In the genomic region with DNA sequence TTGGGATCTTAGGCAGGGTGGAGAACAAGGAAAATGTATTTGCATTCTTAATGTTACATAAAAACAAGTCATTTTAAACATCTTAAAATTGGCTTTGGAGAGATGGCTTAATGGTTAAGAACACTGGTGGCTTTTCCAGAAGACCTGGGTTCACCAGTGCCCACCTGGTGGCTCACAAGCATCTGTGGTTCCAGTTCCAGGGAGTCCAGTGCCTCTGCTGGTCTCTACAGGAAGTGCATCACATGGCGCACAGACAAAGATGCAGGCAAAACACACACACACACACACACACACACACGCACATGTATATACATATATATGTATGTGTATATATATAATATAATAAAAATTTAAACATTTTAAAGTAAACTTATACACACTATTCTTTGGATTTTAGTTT, we compare ENCODE assay signal across 10 mouse cellular contexts. TPM values are rescaled to one million over a fixed set of nuclear protein-coding genes. Genes with fewer than 3 reads are reported as not detected.
DNase-seq lines count a peak whose midpoint lies in the region; ATAC-seq and TF ChIP-seq lines count a peak whose summit lies in the region.
"Had no signal": no experiment of that assay in that cellular context is flagged by ENCODE, and none has a peak within 500 bp of the region (broad histone marks: within the 10 kb centered on the region; RNA-seq: fewer than 3 reads in every experiment).

No protein-coding gene starts in this region.

- peak; percentile 35; the same call in 1 of the 2 replicates for TF ChIP-seq CTCF in kidney, postnatal 0 days (IDR thresholded peaks at IDR 0.05; ENCODE audit: low read depth)

- peaks cover 11% of the 10 kb centered on the region for H3K36me3 ChIP-seq in kidney, postnatal 0 days (ENCODE audit: insufficient read depth, low read length)
- peaks cover 13% of the 10 kb centered on the region for H3K36me3 ChIP-seq in heart, embryonic 11.5 days (ENCODE audit: control insufficient read depth, insufficient read depth, low read length)

- 96% methylated on average over 2 of the region's 2 CpGs for WGBS in kidney, postnatal 0 days
- WGBS in heart, embryonic 11.5 days (ENCODE audit: insufficient replicate concordance): 93% methylated on average over 2 of the region's 2 CpGs

- DNase-seq in kidney, postnatal 0 days (ENCODE audit: low spot score): no peak
- no peak for DNase-seq in kidney, adult 18-20 months
- DNase-seq in CD4-positive, CD25-positive, alpha-beta regulatory T cell, adult 2 months (ENCODE audit: low read depth, low spot score): peak; percentile 60
- DNase-seq in naive thymus-derived CD4-positive, alpha-beta T cell, adult 2 months (ENCODE audit: low read depth): peak; percentile 52
- no peak for DNase-seq in frontal cortex, postnatal 25 days (ENCODE audit: low spot score in 2 of 2)
- DNase-seq in layer of hippocampus, postnatal 14 days (ENCODE audit: low spot score in 2 of 2): no peak
- DNase-seq: layer of hippocampus, adult 9-11 months had no signal

- H3K9me3 ChIP-seq in kidney, postnatal 0 days (replicated peaks; ENCODE audit: low read length): no peaks in the 10 kb centered on the region
- H3K9me3 ChIP-seq in heart, embryonic 11.5 days (replicated peaks; ENCODE audit: control insufficient read depth, low read length): no peaks in the 10 kb centered on the region
- H3K9me3 ChIP-seq: hindbrain, embryonic 10.5 days had no signal

- H3K4me1 ChIP-seq in kidney, postnatal 0 days (replicated peaks; ENCODE audit: insufficient read depth, low read length): 0 out of 2 replicates have a peak, but pooled peaks cover 2% of the 10 kb centered on the region
- H3K4me1 ChIP-seq in heart, embryonic 11.5 days (ENCODE audit: control insufficient read depth, insufficient read depth, low read length): no peaks in the 10 kb centered on the region

- H3K4me2 ChIP-seq in kidney, postnatal 0 days (ENCODE audit: low read length): no peak overlapping the region
- no peak overlapping the region for H3K4me2 ChIP-seq in heart, embryonic 11.5 days

- no peak for ATAC-seq in kidney, postnatal 0 days (replicated peaks; ENCODE audit: low FRiP score, low read depth)
- ATAC-seq in activated CD4-positive, CD25-positive, alpha-beta regulatory T cell, adult 4 months: peak; percentile 46
- ATAC-seq in heart, embryonic 11.5 days (replicated peaks; ENCODE audit: insufficient number of reproducible peaks, low FRiP score, low TSS enrichment): no peak

- H3K27ac ChIP-seq in kidney, postnatal 0 days: no peak overlapping the region
- no peak overlapping the region for H3K27ac ChIP-seq in heart, embryonic 11.5 days (ENCODE audit: low read depth, low read length)
- H3K27ac ChIP-seq: hindbrain, embryonic 10.5 days had no signal

- no peaks in the 10 kb centered on the region for H3K27me3 ChIP-seq in kidney, postnatal 0 days (ENCODE audit: insufficient read depth, low read length)
- H3K27me3 ChIP-seq in heart, embryonic 11.5 days (ENCODE audit: control insufficient read depth, insufficient read depth, low read length): no peaks in the 10 kb centered on the region

- H3K9ac ChIP-seq in kidney, postnatal 0 days (ENCODE audit: low read depth, low read length): no peak overlapping the region
- H3K9ac ChIP-seq in heart, embryonic 11.5 days (ENCODE audit: low read depth, low read length): no peak overlapping the region

- H3K4me3 ChIP-seq in kidney, postnatal 0 days (replicated peaks; ENCODE audit: low read depth, low read length): no peak overlapping the region
- no peak overlapping the region for H3K4me3 ChIP-seq in heart, embryonic 11.5 days (ENCODE audit: low read depth, low read length)
- H3K4me3 ChIP-seq: hindbrain, embryonic 10.5 days had no signal

RNA-seq across cellular contexts. Expression of a gene that starts 5.0 kb away (rescaled TPM):
- polyA plus RNA-seq in kidney, postnatal 0 days (2015; fragmentation: Nextera tagmentation; extraction: Ambion mirVana): 0.45 and 0.66 TPM in 2 replicates
- polyA plus RNA-seq in activated CD4-positive, CD25-positive, alpha-beta regulatory T cell, adult 4 months (2017; shearing (Covaris generic)): under 1 TPM in 1 of 2 experiments, not detected in 1; 0.62 TPM
- 0.89 and 1.2 TPM in 2 replicates for polyA plus RNA-seq in heart, embryonic 11.5 days (2014; fragmentation: Nextera tagmentation; extraction: Ambion mirVana)
- total RNA-seq in layer of hippocampus, postnatal 14 days (2021): under 1 TPM; 0.26 to 0.48 TPM

RNA-seq across cellular contexts. Expression of a gene that starts 11.4 kb away (rescaled TPM):
- 15.9 and 17.4 TPM in 2 replicates for polyA plus RNA-seq in kidney, postnatal 0 days (2015; fragmentation: Nextera tagmentation; extraction: Ambion mirVana)
- 10 to 100 TPM; 11.8 to 13.0 TPM for polyA plus RNA-seq in activated CD4-positive, CD25-positive, alpha-beta regulatory T cell, adult 4 months (2017; shearing (Covaris generic))
- 11.0 and 13.9 TPM in 2 replicates for polyA plus RNA-seq in heart, embryonic 11.5 days (2014; fragmentation: Nextera tagmentation; extraction: Ambion mirVana)
- total RNA-seq in layer of hippocampus, postnatal 14 days (2021): 1 to 10 TPM; 5.9 to 8.3 TPM

RNA-seq across cellular contexts. Expression of a gene that starts 18.8 kb away (rescaled TPM):
- polyA plus RNA-seq in kidney, postnatal 0 days (2015; fragmentation: Nextera tagmentation; extraction: Ambion mirVana): 80.5 and 84.2 TPM in 2 replicates
- 10 to 100 TPM; 61.5 to 66.8 TPM for polyA plus RNA-seq in activated CD4-positive, CD25-positive, alpha-beta regulatory T cell, adult 4 months (2017; shearing (Covaris generic))
- polyA plus RNA-seq in heart, embryonic 11.5 days (2014; fragmentation: Nextera tagmentation; extraction: Ambion mirVana): 62.0 and 62.7 TPM in 2 replicates
- total RNA-seq in layer of hippocampus, postnatal 14 days (2021): 10 to 100 TPM; 58.2 to 59.9 TPM

RNA-seq across cellular contexts. Expression of a gene that starts 19.1 kb away (rescaled TPM):
- polyA plus RNA-seq in kidney, postnatal 0 days (2015; fragmentation: Nextera tagmentation; extraction: Ambion mirVana): 3.3 and 3.4 TPM in 2 replicates
- polyA plus RNA-seq in activated CD4-positive, CD25-positive, alpha-beta regulatory T cell, adult 4 months (2017; shearing (Covaris generic)): 1 to 10 TPM; 1.0 to 1.2 TPM
- polyA plus RNA-seq in heart, embryonic 11.5 days (2014; fragmentation: Nextera tagmentation; extraction: Ambion mirVana): 2.1 and 2.4 TPM in 2 replicates
- 1 to 10 TPM; 3.7 to 4.1 TPM for total RNA-seq in layer of hippocampus, postnatal 14 days (2021)

RNA-seq across cellular contexts. Expression of a gene that starts 59.7 kb away (rescaled TPM):
- not detected in 2 replicates for polyA plus RNA-seq in kidney, postnatal 0 days (2015; fragmentation: Nextera tagmentation; extraction: Ambion mirVana)
- not detected for polyA plus RNA-seq in activated CD4-positive, CD25-positive, alpha-beta regulatory T cell, adult 4 months (2017; shearing (Covaris generic))
- polyA plus RNA-seq in heart, embryonic 11.5 days (2014; fragmentation: Nextera tagmentation; extraction: Ambion mirVana): 0.07 and 0.31 TPM in 2 replicates
- 1 to 10 TPM; 1.1 TPM for total RNA-seq in layer of hippocampus, postnatal 14 days (2021)
- polyA plus RNA-seq: hindbrain, embryonic 10.5 days had no signal

Comparison
In these comparisons a context has a peak if more than half of its experiments do, and no peak if none do; other contexts are left out.
1. DNase-seq: peak in CD4-positive, CD25-positive, alpha-beta regulatory T cell, adult 2 months (single experiment) and naive thymus-derived CD4-positive, alpha-beta T cell, adult 2 months (single experiment); none in kidney, postnatal 0 days (single experiment), kidney, adult 18-20 months (single experiment), frontal cortex, postnatal 25 days (0 of 2) and layer of hippocampus, postnatal 14 days (0 of 2).